Mouse (Mus musculus): ENCODE data around the gene Prdm16. TPM values are rescaled to one million over a fixed set of nuclear protein-coding genes. Genes with fewer than 3 reads are reported as not detected.

The Prdm16 gene
- polyA plus RNA-seq, 1 experiment from 2014 or later, result 2.1 TPM

DNA sequence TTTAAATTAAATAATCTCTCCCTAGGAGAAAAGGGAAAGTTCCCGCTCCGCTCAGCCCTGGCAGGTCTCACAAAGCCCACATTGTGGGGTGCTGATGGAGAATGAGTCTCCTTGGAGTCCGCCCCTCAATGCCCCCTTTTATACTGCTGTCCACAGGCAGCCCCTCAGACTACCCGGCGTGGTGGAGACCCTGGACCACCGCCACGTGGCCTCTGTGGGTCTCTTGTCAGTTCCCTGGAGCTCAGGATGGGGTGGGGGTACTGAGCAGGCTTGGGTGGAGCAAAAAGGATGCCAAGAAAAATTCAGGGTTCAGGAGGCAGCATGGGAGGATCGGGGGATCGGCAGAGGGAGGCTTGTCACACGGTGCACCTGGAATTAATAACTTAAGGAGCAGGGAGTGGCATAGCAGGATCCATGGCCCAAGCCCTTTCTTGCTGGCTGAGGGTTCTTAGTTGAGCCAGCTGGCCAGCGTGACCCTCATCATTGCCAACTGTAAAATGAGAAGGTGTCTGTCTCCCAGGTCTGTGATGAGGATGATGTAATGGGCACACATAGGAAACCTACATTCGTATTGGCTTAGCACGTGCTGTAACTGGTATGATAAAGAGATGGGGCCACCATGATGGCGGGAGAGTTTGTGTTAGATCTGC, 239.9 kb downstream of the Prdm16 start:
- no peaks in the 10 kb centered on the region for H3K36me3 ChIP-seq (ENCODE audit: control insufficient read depth, insufficient read depth)
- no peaks in the 10 kb centered on the region for H3K27me3 ChIP-seq (ENCODE audit: control insufficient read depth, insufficient read depth, low read depth, low read length)
- no peaks in the 10 kb centered on the region; the same call in none of the 2 replicates for H3K4me1 ChIP-seq (ENCODE audit: control insufficient read depth, low read depth, low read length)
- H3K4me2 ChIP-seq (ENCODE audit: low read depth, low read length), result no peak overlapping the region
- no peak overlapping the region for H3K4me3 ChIP-seq (ENCODE audit: low read depth, low read length)
- H3K9me3 ChIP-seq (replicated peaks; ENCODE audit: control insufficient read depth, low read length), result no peaks in the 10 kb centered on the region
- H3K9ac ChIP-seq (ENCODE audit: low read depth, low read length), result no peak overlapping the region
- no peak for ATAC-seq (ENCODE audit: low read depth)
- 72% methylated on average over 14 of the region's 14 CpGs for WGBS (ENCODE audit: insufficient replicate concordance)
- H3K27ac ChIP-seq (ENCODE audit: low read length), result no peak overlapping the region

DNA sequence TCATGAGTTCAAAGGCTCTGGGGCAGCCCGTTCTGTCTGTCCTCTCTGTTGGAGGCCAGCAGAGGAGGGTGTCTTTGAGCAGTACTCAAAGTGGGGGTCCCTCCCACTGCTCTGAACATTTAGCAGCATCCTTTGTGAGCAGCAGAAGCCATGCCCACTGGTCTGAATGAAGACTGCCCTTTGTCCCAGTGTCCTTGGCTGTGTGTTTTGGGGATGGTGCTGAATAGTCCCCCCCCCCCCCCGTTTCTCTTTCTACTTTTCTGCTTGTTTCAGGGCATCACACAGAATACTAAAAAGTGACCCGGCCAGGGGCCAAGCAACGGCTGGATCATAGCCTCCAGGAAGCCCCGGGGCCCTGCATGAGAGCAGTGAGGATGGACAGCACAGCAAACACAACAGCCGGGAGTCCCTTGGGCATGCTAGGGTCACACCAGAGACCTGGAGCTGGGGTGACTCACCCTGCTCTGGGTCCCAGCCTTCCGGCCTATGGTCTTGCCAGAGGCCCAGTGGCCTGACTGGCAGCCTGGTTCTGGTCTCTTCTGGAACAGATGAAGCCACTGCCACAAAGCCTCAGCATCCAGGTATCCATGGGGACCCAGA, 242.4 kb downstream of the Prdm16 start:
- Histone ChIP-seq H3K4me2 (ENCODE audit: low read depth, low read length) (no peak overlapping the region), H3K27me3 (ENCODE audit: control insufficient read depth, insufficient read depth, low read depth, low read length) (no peaks in the 10 kb centered on the region), H3K9me3 (replicated peaks; ENCODE audit: control insufficient read depth, low read length) (no peaks in the 10 kb centered on the region), H3K27ac (ENCODE audit: low read length) (no peak overlapping the region), H3K4me3 (ENCODE audit: low read depth, low read length) (no peak overlapping the region), H3K36me3 (ENCODE audit: control insufficient read depth, insufficient read depth) (no peaks in the 10 kb centered on the region), H3K4me1 (ENCODE audit: control insufficient read depth, low read depth, low read length) (no peaks in the 10 kb centered on the region; the same call in 1 of the 2 replicates), H3K9ac (ENCODE audit: low read depth, low read length) (no peak overlapping the region)
- ATAC-seq (ENCODE audit: low read depth), result no peak
- 48% methylated on average over 7 of the region's 7 CpGs for WGBS (ENCODE audit: insufficient replicate concordance)

DNA sequence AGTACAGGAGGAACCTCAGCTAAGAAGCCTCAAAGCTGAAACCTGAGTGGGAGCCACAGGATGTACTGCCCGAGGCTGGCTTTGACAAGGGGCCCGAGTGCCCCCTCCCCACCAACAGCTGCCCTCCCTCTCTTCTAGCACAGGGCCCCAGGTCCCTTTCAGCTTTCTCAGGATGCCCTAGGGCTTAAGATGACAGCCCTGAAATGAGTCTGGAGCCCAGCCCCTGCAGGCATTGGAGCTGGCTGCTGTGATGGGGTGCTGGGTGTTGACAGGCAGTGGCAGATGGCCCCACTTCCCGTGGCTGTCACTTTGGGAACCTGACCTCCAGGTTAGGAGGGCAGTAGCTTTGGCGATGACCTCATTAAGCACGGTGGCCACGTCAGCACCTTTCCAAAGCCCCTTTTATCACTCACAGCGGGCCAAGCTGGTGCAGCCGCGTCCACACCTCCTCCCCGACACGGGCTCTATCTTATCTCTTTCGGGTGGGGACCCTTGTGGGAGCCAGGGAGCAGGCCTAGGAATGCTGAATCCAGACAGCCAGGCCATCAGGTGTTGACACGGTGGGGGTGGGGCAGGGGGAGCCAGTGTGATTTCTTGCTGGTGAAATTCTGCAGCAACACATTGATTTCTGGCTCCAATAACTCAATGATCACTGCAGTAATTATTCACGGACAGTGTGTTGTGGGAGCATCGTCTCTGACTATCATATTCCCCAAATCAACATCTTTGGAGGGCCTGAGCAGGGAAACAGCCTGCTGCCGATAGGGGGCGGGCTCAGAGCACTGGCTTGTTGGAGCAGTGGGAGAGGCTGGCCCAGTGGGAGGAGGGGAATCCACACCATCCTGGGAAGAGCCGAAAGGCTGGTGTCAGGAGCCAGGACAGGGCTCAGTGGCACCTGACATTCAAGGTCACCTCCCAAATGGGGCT, 243.2 kb downstream of the Prdm16 start:
- no peaks in the 10 kb centered on the region; the same call in 1 of the 2 replicates for H3K4me1 ChIP-seq (ENCODE audit: control insufficient read depth, low read depth, low read length)
- no peaks in the 10 kb centered on the region for H3K27me3 ChIP-seq (ENCODE audit: control insufficient read depth, insufficient read depth, low read depth, low read length)
- no peak overlapping the region for H3K27ac ChIP-seq (ENCODE audit: low read length)
- no peak overlapping the region for H3K4me2 ChIP-seq (ENCODE audit: low read depth, low read length)
- no peak overlapping the region for H3K9ac ChIP-seq (ENCODE audit: low read depth, low read length)
- 21% methylated on average over 18 of the region's 18 CpGs for WGBS (ENCODE audit: insufficient replicate concordance)
- ATAC-seq (ENCODE audit: low read depth), result peak; percentile 45; the same call in 1 of the 2 replicates
- no peaks in the 10 kb centered on the region for H3K36me3 ChIP-seq (ENCODE audit: control insufficient read depth, insufficient read depth)
- H3K4me3 ChIP-seq (ENCODE audit: low read depth, low read length), result no peak overlapping the region
- no peaks in the 10 kb centered on the region for H3K9me3 ChIP-seq (replicated peaks; ENCODE audit: control insufficient read depth, low read length)

DNA sequence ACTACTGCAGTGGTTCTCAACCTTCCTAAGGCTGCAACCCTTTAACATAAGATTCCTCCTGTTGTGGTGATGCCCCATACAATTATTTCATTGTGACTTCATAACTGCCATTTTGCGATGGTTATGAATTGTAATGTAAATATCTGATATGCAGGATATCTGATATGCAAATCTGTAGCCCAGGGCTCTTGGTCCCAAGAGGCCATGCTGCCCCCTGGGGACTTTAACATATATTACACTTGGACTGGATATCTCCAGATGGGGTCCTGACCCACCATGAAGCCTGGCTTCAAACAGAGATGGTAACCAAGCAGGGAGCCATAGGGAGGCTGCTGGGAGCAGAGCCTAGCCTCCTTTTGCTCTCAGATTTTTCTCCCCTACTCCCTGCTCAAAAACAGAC, 244.0 kb downstream of the Prdm16 start:
- 51% methylated on average over 1 of the region's 1 CpGs for WGBS (ENCODE audit: insufficient replicate concordance)
- no peak for ATAC-seq (ENCODE audit: low read depth)

DNA sequence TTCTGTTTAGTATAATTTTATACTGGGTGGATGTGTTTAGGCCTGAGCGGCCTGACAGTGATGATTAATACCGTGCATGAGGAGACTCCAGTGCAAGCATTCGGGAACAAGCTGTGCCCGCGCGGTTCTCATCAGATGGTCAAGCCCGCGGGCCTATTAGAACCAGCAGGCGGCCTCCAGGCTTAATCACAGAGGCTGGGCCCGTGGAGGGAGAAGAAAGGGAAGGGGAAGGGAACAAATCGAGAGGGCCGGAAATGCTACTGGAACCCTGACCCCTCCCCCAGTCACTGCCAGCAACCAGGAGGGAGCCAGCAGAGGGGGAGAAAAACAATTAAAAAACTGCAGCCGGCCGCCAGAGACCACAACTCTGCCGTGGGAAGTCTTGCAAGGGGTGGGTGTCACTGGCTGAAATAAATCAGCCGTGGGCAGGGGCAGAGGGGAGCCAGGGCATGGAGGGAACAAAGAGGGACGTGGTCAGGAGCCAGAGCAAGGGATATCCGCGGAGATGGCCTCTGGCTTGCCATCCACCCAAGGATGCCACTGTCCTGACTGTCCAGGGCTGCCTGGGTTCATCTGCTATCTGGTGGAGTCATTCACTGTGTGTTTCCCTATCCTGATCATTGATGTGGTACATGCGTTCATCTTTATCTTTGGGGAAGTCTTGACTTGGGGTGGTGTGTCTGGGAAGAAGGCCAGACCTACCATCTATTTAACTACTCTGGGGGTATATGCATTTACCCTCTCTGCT, 246.2 kb downstream of the Prdm16 start:
- no peaks in the 10 kb centered on the region for H3K27me3 ChIP-seq (ENCODE audit: control insufficient read depth, insufficient read depth, low read depth, low read length)
- no peak for ATAC-seq (ENCODE audit: low read depth)
- H3K9ac ChIP-seq (ENCODE audit: low read depth, low read length), result no peak overlapping the region
- no peak overlapping the region for H3K27ac ChIP-seq (ENCODE audit: low read length)
- H3K4me2 ChIP-seq (ENCODE audit: low read depth, low read length), result no peak overlapping the region
- no peak overlapping the region for H3K4me3 ChIP-seq (ENCODE audit: low read depth, low read length)
- H3K4me1 ChIP-seq (ENCODE audit: control insufficient read depth, low read depth, low read length), result no peaks in the 10 kb centered on the region; the same call in 1 of the 2 replicates
- WGBS (ENCODE audit: insufficient replicate concordance), result 16% methylated on average over 20 of the region's 20 CpGs
- H3K9me3 ChIP-seq (replicated peaks; ENCODE audit: control insufficient read depth, low read length), result no peaks in the 10 kb centered on the region
- H3K36me3 ChIP-seq (ENCODE audit: control insufficient read depth, insufficient read depth), result no peaks in the 10 kb centered on the region

More for the DNA sequence above, 244.0 kb downstream of the Prdm16 start:
- no peaks in the 10 kb centered on the region for H3K36me3 ChIP-seq (ENCODE audit: control insufficient read depth, insufficient read depth)
- H3K27me3 ChIP-seq (ENCODE audit: control insufficient read depth, insufficient read depth, low read depth, low read length), result no peaks in the 10 kb centered on the region
- no peak overlapping the region for H3K4me3 ChIP-seq (ENCODE audit: low read depth, low read length)
- H3K9me3 ChIP-seq (replicated peaks; ENCODE audit: control insufficient read depth, low read length), result no peaks in the 10 kb centered on the region
- no peak overlapping the region for H3K9ac ChIP-seq (ENCODE audit: low read depth, low read length)
- H3K27ac ChIP-seq (ENCODE audit: low read length), result no peak overlapping the region
- H3K4me1 ChIP-seq (ENCODE audit: control insufficient read depth, low read depth, low read length), result no peaks in the 10 kb centered on the region; the same call in 1 of the 2 replicates
- H3K4me2 ChIP-seq (ENCODE audit: low read depth, low read length), result no peak overlapping the region

DNA sequence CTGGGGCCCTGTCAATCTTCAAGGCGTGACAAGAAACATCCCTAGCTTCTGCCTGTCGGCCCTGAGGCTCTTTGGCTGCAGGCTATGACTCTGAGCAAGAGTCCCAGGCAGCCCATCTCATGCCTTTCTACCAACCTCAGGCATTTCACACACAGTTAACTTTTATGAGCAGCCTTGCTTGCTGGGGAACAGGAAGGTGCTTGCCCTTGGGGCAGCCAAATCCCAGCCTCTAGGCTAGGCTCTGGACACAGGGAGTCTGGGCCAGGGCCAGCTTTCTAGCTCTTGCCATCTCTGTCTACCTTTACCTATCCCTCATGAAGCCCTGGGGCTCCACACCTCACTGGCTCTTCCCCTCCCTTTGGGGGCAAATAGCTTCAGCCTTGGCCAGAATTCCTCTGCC, 247.0 kb downstream of the Prdm16 start:
- Histone ChIP-seq H3K9ac (ENCODE audit: low read depth, low read length) (no peak overlapping the region), H3K4me1 (ENCODE audit: control insufficient read depth, low read depth, low read length) (no peaks in the 10 kb centered on the region; the same call in 1 of the 2 replicates), H3K4me3 (ENCODE audit: low read depth, low read length) (no peak overlapping the region), H3K9me3 (replicated peaks; ENCODE audit: control insufficient read depth, low read length) (no peaks in the 10 kb centered on the region), H3K36me3 (ENCODE audit: control insufficient read depth, insufficient read depth) (no peaks in the 10 kb centered on the region), H3K27me3 (ENCODE audit: control insufficient read depth, insufficient read depth, low read depth, low read length) (no peaks in the 10 kb centered on the region), H3K27ac (ENCODE audit: low read length) (no peak overlapping the region), H3K4me2 (ENCODE audit: low read depth, low read length) (no peak overlapping the region)
- ATAC-seq (ENCODE audit: low read depth), result no peak
- 53% methylated on average over 2 of the region's 2 CpGs for WGBS (ENCODE audit: insufficient replicate concordance)

DNA sequence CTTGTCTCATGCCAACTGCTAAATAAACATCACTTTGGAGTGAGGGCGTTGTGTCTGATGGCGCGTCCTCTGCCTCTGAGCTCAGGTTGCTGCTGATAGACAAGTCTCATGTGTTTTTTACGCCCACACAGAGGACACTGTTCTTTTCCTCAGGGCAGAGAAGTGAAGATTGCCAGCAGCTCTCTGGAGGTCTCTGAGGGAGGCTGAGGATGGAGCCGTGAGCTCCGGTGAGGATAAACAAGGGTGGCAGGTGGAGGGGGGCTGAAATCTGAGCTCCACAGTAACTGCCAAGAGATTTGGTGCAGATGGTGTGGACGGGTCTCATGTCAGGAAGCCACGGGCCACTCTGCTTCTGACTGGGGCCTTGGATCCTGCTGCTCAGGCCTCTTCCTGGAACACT, 249.9 kb downstream of the Prdm16 start:
- no peak for ATAC-seq (ENCODE audit: low read depth)
- no peak overlapping the region for H3K9ac ChIP-seq (ENCODE audit: low read depth, low read length)
- no peaks in the 10 kb centered on the region for H3K9me3 ChIP-seq (replicated peaks; ENCODE audit: control insufficient read depth, low read length)
- no peak overlapping the region for H3K4me2 ChIP-seq (ENCODE audit: low read depth, low read length)
- 63% methylated on average over 8 of the region's 8 CpGs for WGBS (ENCODE audit: insufficient replicate concordance)
- no peak overlapping the region for H3K27ac ChIP-seq (ENCODE audit: low read length)
- H3K36me3 ChIP-seq (ENCODE audit: control insufficient read depth, insufficient read depth), result no peaks in the 10 kb centered on the region
- H3K27me3 ChIP-seq (ENCODE audit: control insufficient read depth, insufficient read depth, low read depth, low read length), result no peaks in the 10 kb centered on the region
- H3K4me3 ChIP-seq (ENCODE audit: low read depth, low read length), result no peak overlapping the region
- H3K4me1 ChIP-seq (ENCODE audit: control insufficient read depth, low read depth, low read length), result no peaks in the 10 kb centered on the region

DNA sequence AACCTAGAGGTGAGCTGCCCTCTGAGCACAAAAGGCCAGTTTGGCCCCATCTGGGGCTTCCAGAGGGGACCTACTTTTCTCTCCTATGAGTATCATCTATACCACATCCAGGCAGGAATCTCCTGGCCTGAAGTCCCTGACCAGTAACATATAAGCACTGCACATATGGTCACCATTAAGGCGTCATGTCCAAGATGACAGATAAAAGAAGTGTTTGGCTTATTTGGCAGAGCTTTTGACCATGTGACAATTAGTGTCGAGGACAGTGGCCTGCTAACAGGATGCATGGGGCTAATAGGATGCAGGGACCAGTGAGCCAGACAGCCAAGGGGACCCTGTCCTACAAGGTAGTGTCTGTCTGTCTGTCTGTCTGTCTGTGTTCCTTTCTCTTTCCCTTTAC, 250.8 kb downstream of the Prdm16 start:
- 50% methylated on average over 2 of the region's 2 CpGs for WGBS (ENCODE audit: insufficient replicate concordance)
- Histone ChIP-seq H3K9me3 (replicated peaks; ENCODE audit: control insufficient read depth, low read length) (no peaks in the 10 kb centered on the region), H3K27me3 (ENCODE audit: control insufficient read depth, insufficient read depth, low read depth, low read length) (no peaks in the 10 kb centered on the region), H3K9ac (ENCODE audit: low read depth, low read length) (no peak overlapping the region), H3K27ac (ENCODE audit: low read length) (no peak overlapping the region), H3K4me1 (ENCODE audit: control insufficient read depth, low read depth, low read length) (no peaks in the 10 kb centered on the region), H3K4me3 (ENCODE audit: low read depth, low read length) (no peak overlapping the region), H3K36me3 (ENCODE audit: control insufficient read depth, insufficient read depth) (no peaks in the 10 kb centered on the region), H3K4me2 (ENCODE audit: low read depth, low read length) (no peak overlapping the region)
- no peak for ATAC-seq (ENCODE audit: low read depth)

All from liver, embryonic 16.5 days (tissue).